Mouse (Mus musculus) lung, adult 10 weeks (tissue): ENCODE data around the gene Ints2. TPM values are rescaled to one million over a fixed set of nuclear protein-coding genes. Genes with fewer than 3 reads are reported as not detected.

Experiments used
- polyA plus RNA-seq: library from polyadenylated mRNA; stranded (reverse); fragments of 350-450 nt; fragmentation: Illumina TruSeq; extraction: RNeasy Lipid Tissue Mini Kit (QIAGEN cat#74804); gene quantifications from one replicate; pipeline ENCODE4 v1.2.3, GENCODE M21; 2014; ENCODE audit warnings: low read depth, low replicate concordance; ENCODE audit not compliant: insufficient read depth

Ints2 gene
- 2.0 TPM for polyA plus RNA-seq

DNA sequence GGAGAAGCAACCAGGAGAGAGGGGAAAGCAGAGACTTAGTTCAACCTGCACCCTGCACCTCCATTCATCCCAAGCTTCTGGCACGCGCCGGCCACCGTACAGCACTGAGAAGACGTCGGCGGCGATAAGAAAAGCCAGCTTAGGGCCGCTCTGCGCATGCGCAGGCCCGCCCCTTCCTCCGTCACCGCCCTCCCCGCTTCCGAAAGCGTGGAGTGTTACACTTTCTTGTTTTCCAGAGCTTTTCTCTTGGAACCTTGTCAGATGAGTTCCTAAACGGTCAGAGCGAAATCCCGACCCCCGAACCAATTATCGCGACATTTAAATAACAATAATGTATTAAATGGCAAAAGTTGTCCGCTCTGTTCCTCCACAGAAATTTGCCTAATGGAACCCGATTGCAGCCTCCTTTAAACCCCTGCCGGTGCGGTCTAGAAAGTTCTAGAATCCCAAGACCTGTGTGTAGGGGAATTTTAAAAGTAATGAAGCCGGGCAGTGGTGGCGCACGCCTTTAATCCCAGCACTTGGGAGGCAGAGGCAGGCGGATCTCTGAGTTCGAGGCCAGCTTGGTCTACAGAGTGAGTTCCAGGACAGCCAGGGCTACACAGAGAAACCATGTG, at the start of gene Ints2:
TSS of gene Ints2 (minus strand) at position 116 of the 617 bp plus-strand sequence.

DNA sequence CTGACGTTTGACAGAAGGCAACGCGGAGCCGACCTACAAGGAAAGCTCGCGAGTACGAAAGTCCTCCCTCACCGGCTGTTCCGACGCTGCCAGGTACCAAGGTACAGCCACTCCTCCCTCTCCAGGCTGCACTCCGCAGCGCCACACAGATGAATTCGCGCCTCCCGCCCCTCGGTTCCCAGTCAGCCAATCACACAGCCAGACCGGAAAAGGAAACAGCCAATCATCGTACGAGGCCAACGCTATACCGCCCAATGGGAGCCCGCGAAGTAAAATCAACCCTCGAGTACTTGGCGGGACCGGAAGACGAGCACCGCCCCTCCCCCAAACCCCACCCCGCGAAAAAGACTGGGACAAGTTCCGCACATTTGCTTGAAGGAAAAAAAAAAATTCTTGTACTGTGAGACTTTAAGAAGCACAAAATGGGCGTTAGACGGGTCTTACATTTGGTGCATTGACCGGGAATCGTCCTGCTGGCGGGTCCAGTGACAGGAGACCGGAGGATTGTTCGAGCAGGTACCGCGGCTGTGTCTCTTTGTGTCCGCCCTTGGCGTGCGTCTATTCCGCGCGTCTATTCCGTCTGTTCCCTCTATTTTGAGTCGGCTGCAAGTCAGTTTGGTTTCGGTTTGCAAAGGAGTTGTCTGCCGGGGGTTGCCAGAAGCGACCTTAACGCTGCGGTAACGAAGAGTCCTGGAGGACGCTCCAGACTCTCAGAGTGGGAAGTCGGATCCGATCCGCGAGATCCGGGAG, 56.2 kb downstream of the Ints2 start, which contains the start of gene Brip1:
TSS of gene Brip1 (minus strand) at position 157 of the 750 bp plus-strand sequence.

Other genes with a start within 250 kb of the Ints2 start
- 0.17 TPM for gene Brip1, start 56.4 kb downstream of the Ints2 start, polyA plus RNA-seq
- 6.5 TPM for gene Med13, start 100.0 kb upstream of the Ints2 start, polyA plus RNA-seq
- 16.4 TPM for gene Rnft1, start 227.1 kb upstream of the Ints2 start, polyA plus RNA-seq